Mouse (Mus musculus) macrophage (primary cell): Measurements from ENCODE around the gene Gm5105. TPM values are rescaled to one million over a fixed set of nuclear protein-coding genes. Genes with fewer than 3 reads are reported as not detected.

Experiments used
- H3K27ac ChIP-seq: fragments of 350-480 bp; formaldehyde crosslinking; 2 replicates; pipeline ENCODE4 v1.9.0; 2021
- H3K36me3 ChIP-seq: fragments of 350-480 bp; formaldehyde crosslinking; 2 replicates; pipeline ENCODE4 v1.9.0; 2021; ENCODE audit errors: inconsistent target
- H3K4me3 ChIP-seq: fragments of 350-480 bp; formaldehyde crosslinking; 2 replicates; pipeline ENCODE4 v1.9.0; 2021; ENCODE audit errors: inconsistent target
- H3K79me2 ChIP-seq: fragments of 350-480 bp; formaldehyde crosslinking; 2 replicates; pipeline ENCODE4 v1.9.0; 2021; ENCODE audit errors: inconsistent target
- WGBS: methylation state at CpG from one replicate; pipeline ENCODE4 v1.1.7; 2026; ENCODE audit warnings: inconsistent platforms; ENCODE audit not compliant: missing documents; 5-methylcytosine and 5-hydroxymethylcytosine counted together
- polyA plus RNA-seq: library from polyadenylated mRNA; stranded (reverse); fragments of 250-400 nt; gene quantifications from 3 replicates; pipeline ENCODE4 v1.2.4, GENCODE M21; 2018; ENCODE audit warnings: inconsistent platforms

Gm5105 gene
- polyA plus RNA-seq, 1 experiment from 2014 or later, result not detected

DNA sequence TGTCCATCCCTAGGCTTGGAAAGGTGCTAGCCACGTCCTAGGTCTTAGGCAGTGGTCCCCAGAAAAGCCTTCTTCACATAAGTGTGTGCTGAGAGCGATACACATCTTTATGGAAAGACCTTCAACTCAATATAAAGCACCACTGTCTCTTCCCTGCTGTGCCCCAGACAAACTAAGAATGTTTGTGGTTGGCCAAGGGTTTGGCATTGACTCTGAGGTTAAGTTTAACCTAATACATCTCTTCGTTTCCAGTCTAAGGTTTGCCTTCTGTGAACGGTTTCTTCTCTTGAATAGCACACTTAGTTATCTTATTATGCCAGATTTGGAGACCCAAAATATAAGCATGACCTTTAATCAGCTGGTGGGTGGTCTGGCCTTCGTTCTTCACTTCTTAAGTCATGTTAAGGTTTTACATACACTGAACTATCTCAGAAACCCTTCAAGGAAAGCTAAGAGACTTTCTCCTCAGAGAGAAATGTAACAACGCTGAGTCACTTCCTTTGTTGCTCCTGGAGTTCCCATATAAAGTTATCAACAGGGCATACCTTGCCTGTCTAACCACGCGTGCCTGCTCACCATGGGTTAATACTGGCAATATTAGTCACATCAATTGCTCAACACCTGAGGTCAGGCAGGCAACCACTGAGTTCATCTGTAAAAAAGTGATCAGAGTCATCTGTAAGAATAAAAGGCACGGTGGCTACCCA lies 5.8 kb downstream of the Gm5105 start:
- H3K79me2 ChIP-seq, result no peaks in the 10 kb centered on the region
- WGBS, result 31% methylated on average over 9 of the region's 9 CpGs
- H3K36me3 ChIP-seq, result no peaks in the 10 kb centered on the region
- no peak overlapping the region for H3K27ac ChIP-seq
- H3K4me3 ChIP-seq, result no peak overlapping the region

DNA sequence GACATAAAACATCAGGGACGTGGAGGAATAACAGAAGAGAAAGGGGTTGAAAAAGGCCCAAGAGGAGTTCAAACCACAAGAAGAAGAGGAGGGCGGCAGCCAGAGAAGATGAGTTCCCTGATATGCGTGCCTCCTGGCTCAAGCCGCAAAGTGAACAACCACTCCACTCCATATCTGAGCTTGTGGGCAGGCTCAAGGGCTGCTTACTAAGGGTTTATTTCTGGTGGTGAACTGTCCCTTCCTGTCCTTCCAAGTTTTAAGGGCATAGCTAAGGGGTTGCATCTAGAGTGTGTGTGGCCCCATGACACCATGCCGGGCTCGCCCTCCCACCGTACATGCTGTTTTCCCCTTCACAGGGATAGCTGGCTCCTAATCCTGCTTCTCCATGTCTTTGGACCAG lies 6.8 kb downstream of the Gm5105 start:
- WGBS, result 98% methylated on average over 5 of the region's 7 CpGs
- no peaks in the 10 kb centered on the region for H3K36me3 ChIP-seq

DNA sequence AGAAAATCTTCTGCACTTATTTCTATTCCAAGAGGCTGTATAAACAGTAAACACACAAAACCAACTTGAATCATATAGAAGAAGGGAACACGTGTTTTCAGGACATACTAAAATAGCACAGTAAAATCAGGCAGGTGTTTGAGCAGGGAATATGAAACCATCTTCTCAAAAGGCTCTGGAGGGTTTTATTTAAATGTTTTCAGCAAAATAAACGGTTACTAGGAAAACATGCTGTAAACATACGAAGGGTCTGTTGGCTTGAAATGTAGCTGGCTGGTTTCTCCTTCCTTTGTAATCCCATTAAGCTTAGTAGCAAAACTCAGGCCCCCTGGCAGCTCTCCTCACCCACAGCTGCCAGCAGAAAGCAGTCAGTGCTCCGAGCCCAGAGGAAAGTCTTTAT lies 9.0 kb downstream of the Gm5105 start:
- WGBS, result 95% methylated on average over 4 of the region's 4 CpGs
- Histone ChIP-seq H3K36me3 (no peaks in the 10 kb centered on the region), H3K4me3 (no peak overlapping the region), H3K27ac (no peak overlapping the region), H3K79me2 (no peaks in the 10 kb centered on the region)

More for the DNA sequence above, 6.8 kb downstream of the Gm5105 start:
- H3K79me2 ChIP-seq, result no peaks in the 10 kb centered on the region
- H3K4me3 ChIP-seq, result no peak overlapping the region
- no peak overlapping the region for H3K27ac ChIP-seq

DNA sequence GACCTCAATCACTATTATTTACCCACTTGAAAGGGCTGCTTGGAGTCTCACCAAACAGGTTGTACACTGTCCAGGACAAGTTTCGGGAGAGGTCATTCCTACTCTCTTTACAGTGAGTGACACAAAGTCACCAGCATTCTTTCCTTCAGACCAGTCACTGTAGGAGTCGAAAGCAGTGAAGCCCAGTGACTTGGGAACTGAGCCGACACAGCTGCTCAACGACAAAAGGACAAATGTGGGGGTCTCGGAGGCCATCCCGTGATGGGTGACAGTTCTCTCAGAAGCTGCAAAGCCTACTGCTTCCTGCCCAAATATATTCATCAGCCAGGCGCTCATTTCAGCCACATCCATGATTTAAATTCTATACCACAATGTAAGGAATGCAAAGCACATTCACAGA lies 10.2 kb downstream of the Gm5105 start:
- no peaks in the 10 kb centered on the region for H3K36me3 ChIP-seq
- H3K79me2 ChIP-seq, result no peaks in the 10 kb centered on the region
- H3K27ac ChIP-seq, result no peak overlapping the region
- 94% methylated on average over 7 of the region's 7 CpGs for WGBS
- H3K4me3 ChIP-seq, result no peak overlapping the region

DNA sequence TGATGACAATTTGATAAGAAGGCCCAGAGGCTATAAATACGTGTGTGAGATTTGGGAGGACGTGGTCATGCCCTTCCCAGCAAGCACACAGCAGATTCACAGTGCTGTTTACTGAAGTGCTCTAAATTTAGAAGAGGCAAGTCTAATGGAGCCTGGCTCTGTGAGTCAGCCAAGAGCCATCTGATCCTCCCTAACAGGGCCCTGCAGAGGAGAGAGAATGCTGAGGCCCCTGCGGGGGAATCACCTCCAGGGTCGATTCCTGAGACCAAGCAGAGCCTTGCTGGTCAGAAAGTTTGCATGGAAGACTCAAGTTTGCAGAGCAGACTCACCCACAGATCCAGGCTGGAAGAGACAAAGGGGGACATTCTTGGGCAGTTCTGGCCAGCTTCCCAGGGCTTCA lies 13.2 kb downstream of the Gm5105 start:
- no peaks in the 10 kb centered on the region for H3K79me2 ChIP-seq
- H3K27ac ChIP-seq, result no peak overlapping the region
- H3K36me3 ChIP-seq, result no peaks in the 10 kb centered on the region
- WGBS, result 52% methylated on average over 4 of the region's 4 CpGs
- H3K4me3 ChIP-seq, result no peak overlapping the region

DNA sequence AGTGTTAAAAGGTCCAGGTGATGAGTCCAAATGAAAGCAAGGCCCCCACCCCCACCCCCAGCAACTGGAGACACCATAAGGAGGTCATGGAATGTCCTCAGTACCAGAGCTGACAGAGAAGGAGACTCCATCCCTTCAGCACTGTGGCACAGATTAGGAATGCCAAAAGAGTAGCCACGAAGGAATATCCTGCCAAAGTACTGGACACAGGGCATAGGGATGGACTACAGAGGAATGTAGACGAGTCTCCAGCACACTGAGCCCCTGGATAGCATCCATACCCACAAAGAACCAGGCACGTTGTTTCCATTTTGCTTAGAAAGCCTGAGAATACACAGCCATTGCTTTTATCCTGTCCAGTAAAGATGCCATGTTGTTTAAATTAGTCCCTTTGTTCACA lies 15.8 kb downstream of the Gm5105 start:
- no peak overlapping the region for H3K4me3 ChIP-seq
- H3K79me2 ChIP-seq, result no peaks in the 10 kb centered on the region
- 84% methylated on average over 3 of the region's 3 CpGs for WGBS
- no peaks in the 10 kb centered on the region for H3K36me3 ChIP-seq
- H3K27ac ChIP-seq, result no peak overlapping the region

DNA sequence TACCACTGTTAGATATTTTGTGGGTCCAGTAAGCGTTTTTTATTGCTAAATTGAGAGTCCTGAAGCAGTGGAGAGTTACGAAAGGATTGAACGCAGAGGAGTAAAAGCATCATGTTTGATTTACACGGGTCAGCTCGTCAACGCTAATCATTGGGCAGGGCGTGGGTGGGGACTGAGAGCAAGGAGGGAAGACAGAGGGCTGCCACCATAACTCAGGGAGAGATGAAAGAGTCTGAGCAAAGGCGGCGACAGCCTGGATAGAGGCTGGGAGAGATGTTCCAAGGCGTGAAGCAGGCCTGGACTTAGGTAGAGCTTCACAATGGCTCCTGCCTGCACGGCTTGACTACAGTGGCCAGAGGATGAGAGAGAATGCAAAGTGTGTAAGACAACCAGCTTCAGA lies 16.4 kb downstream of the Gm5105 start:
- Histone ChIP-seq H3K79me2 (no peaks in the 10 kb centered on the region), H3K4me3 (no peak overlapping the region), H3K27ac (no peak overlapping the region), H3K36me3 (no peaks in the 10 kb centered on the region)
- WGBS, result 90% methylated on average over 11 of the region's 11 CpGs

DNA sequence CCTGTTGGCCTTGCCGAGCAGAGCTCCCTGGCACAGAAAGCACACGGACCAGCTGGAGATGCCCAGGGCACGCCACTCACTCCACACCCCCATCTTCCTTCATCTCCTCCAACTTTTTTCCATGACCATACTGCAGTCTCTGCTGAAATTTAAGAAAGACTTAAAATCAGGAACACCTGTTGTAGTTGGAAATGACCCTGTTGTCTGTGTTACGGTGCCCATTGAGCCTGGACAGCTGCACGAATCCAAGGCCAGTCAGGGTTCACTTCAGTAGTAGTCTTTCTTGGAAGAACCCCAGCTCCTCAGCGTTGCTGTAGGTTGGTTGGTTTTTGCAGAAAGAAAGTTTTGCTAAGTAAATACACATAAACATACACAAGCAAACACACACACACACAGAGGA lies 17.6 kb downstream of the Gm5105 start:
- over 99% methylated on average over 6 of the region's 6 CpGs for WGBS
- no peak overlapping the region for H3K27ac ChIP-seq
- H3K4me3 ChIP-seq, result no peak overlapping the region
- no peaks in the 10 kb centered on the region for H3K36me3 ChIP-seq
- no peaks in the 10 kb centered on the region for H3K79me2 ChIP-seq

DNA sequence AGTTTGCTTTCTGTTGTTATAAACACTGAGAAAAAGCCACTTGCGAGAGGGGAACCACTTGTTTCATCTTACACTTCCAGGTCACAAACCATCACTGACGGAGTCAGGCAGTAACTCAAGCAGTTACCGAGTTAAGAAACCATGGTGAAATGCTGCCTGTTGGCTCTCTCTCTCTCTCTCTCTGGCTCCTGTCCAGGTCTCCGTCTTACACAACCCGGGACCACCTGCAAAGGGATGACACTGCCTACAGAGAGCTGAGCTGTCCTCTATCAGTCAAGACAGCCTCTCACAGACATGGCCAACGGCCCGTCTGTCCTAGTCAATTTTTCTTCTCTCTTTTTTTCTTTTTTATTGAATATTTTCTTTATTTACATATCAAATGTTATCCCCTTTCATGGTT lies 23.9 kb downstream of the Gm5105 start:
- Histone ChIP-seq H3K36me3 (no peaks in the 10 kb centered on the region), H3K79me2 (no peaks in the 10 kb centered on the region), H3K27ac (no peak overlapping the region), H3K4me3 (no peak overlapping the region)
- 78% methylated on average over 7 of the region's 7 CpGs for WGBS

DNA sequence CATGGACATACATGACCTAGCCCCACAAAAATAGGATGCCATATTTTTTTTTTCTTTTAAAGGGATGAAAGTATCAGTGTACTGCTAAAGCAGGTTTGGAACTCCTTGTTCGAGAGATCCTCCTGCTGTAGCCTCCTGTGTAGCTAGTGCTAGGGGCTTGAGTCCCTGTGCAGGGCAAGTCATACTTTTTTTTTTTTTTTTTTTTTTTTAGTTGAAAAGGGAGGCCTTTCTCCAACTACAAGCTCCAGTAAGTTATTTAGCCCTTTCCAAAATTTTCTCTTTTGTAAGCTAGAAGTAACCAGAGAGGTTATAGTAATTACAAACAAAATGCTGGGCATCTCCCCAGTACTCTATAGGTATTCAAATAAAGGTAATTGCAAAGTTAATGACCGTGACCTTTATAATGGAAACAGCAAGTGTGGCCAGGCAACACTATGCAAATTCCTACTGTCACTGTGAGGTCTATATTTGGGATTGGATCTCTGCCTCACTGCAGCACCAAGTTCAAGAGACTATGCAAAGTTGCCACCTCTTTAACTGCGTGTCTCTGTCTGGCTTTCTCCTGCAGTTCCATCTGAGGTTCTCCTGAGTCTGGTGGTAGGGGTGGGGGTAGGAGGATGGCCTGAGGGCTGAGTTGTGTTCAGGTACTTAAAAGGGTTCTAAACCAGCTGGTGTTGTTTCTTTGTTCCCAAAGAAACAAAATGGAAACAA lies 25.4 kb downstream of the Gm5105 start:
- H3K79me2 ChIP-seq, result no peaks in the 10 kb centered on the region
- H3K27ac ChIP-seq, result no peak overlapping the region
- no peak overlapping the region for H3K4me3 ChIP-seq
- 95% methylated on average over 3 of the region's 3 CpGs for WGBS
- no peaks in the 10 kb centered on the region for H3K36me3 ChIP-seq

DNA sequence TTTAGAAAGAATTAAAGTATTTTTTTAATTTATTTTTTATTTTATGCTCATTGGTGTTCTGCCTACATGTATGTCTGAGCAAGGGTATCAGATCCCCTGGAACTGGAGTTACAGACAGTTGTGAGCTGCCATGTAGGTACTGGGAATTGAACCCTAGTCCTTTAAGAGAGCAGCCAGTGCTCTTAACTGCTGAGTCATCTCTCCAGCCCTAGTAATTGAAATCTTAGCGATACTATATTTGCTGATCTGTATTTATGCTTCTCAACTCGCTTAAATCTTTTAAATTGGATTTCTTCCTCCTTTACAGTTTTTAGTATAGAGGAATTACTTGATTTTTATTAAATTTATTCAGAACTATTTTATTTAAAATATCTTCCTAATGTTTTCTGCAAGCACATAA lies 26.2 kb downstream of the Gm5105 start:
- Histone ChIP-seq H3K27ac (no peak overlapping the region), H3K36me3 (no peaks in the 10 kb centered on the region), H3K4me3 (no peak overlapping the region), H3K79me2 (no peaks in the 10 kb centered on the region)
- WGBS, result 81% methylated on average over 2 of the region's 2 CpGs

DNA sequence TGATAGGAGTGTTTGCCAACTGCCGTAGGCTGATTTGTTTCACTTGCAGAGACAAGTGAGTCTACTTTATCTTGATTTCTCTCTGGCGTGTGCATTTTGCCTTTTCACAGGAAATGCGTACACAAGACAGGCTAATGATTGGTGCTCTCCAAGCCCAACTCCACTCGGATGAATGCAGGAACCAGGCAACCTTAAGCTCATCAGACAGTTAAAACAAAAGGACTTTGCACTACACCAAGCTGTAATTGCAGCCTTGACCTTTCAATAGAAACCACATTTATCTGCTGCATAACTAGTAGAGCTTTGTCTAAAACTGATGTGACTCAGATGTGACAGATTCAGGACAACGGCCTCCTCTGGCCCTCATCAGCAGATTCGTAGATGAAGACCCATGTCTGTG lies 33.2 kb downstream of the Gm5105 start:
- no peaks in the 10 kb centered on the region for H3K36me3 ChIP-seq
- no peak overlapping the region for H3K4me3 ChIP-seq
- 94% methylated on average over 6 of the region's 6 CpGs for WGBS
- no peaks in the 10 kb centered on the region for H3K79me2 ChIP-seq
- H3K27ac ChIP-seq, result no peak overlapping the region

DNA sequence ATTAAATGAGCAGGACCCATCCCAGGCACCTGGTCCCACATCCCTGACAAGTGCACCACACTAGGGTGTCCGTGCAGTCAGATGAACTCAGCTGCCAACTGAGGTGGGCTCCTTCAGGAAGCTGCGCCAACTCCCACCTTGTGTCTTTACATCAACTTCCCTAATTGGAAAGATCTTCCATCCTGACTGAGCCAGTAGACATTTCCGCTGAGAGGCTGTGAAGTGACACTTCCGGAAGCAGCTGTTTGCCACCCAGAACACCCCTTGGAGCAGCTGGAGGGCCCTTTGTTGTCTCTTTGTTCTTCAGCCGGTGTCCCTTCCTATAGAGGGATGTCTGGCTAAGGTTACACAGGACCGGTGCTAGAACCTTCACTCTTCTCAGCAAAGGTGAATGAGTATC lies 36.6 kb downstream of the Gm5105 start:
- Histone ChIP-seq H3K36me3 (no peaks in the 10 kb centered on the region), H3K79me2 (no peaks in the 10 kb centered on the region), H3K27ac (no peak overlapping the region), H3K4me3 (no peak overlapping the region)
- WGBS, result 81% methylated on average over 6 of the region's 6 CpGs

DNA sequence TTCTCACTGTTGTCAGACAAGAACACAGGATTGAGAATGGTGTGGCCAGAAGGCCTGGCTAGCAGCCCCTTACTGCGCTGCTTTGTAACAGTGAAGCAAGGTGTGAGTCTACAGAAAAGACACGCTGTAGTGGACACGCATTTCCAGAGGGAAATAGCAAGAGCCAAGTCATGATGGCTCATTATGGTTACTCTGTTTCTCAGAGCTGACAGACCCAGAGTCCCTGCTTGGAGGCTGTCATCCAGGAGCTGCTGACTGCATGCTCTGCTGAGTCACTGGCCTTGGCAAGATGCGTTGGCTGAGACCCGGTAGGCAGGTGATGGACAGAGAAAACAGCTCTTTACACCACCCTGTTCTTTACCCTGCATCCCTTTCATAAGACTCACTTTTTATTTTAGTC lies 37.8 kb downstream of the Gm5105 start:
- Histone ChIP-seq H3K36me3 (no peaks in the 10 kb centered on the region), H3K79me2 (no peaks in the 10 kb centered on the region), H3K4me3 (no peak overlapping the region), H3K27ac (no peak overlapping the region)
- WGBS, result 47% methylated on average over 5 of the region's 5 CpGs

DNA sequence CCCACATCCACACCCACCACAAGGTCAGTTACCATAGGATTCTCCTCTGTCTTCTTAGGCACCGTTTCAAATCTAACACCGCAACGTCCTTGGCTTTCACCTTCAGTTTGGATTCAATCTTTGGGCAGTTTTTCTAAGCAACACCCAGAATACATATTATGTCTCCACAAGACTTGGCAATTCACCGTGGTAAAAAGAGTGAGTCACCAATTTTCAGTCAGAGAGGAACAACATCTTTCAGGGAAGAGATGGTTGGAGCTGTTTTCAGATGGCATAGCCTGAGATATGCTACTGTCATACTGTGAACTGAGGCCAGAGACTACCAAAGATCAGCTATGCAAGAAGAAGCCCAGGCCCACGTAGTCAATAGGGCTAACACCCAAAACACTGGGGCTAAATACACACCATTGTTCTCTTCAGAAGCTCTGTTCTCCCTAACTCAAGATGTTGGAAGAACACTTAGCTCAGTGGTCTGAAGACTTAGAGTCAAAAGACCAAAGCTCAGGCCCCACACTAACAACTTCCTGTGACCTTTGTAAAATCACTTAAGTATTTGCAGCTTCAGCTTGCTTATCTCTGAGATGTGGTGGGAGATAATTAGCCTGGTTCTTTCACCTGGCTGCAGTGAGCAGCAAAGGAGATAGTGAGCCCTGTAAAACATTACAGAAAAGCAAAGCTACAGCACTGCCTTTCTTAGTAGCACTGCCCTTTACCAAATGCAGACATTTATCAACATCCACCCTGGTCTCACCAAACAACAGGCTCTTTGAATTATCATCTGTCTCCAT lies 39.4 kb downstream of the Gm5105 start:
- no peak overlapping the region for H3K4me3 ChIP-seq
- no peak overlapping the region for H3K27ac ChIP-seq
- no peaks in the 10 kb centered on the region for H3K36me3 ChIP-seq
- no peaks in the 10 kb centered on the region for H3K79me2 ChIP-seq
- WGBS, result 71% methylated on average over 5 of the region's 5 CpGs
